Mouse (Mus musculus) megakaryocyte, embryonic 14.5 days (primary cell): ENCODE results near the gene Ccdc85c.

Experiments
- FLI1 ChIP-seq: IDR thresholded peaks from 2 replicates; pipeline ENCODE4 v1.6.1; 2012; ENCODE audit warnings: low read length, inconsistent platforms, mixed read lengths
- GATA1 ChIP-seq: IDR thresholded peaks from 3 replicates; pipeline ENCODE4 v1.6.1; 2012; ENCODE audit warnings: mixed read lengths, low read length, inconsistent platforms, borderline replicate concordance

DNA sequence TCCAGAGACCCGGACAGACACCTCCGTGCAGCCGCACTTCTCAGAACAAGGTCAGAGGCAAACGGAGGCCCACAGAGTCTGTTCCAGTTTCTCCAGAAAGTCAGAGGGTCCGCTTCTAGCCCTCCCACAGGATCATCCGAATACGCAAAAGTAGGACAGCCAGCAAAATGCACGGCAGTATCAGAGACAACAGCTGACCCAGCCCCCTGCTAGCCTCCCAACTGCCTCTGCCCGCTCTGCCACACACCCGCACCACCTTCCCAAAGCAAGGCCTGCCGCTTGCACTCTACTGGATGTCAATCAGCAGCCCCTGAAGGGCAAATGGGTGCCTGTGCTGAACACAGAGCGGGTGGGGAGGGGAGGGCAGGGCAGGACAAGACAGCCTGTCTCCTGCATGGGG, 14.3 kb downstream of the Ccdc85c start:
- TF ChIP-seq GATA1 (no peak), FLI1 (no peak)
